Mouse (Mus musculus): ENCODE measurements around the gene Plcb3. TPM values are rescaled to one million over a fixed set of nuclear protein-coding genes. Genes with fewer than 3 reads are reported as not detected.
A peak's percentile ranks its signal among the peaks of the same experiment; 100 is the strongest.

Gene Plcb3
- total RNA-seq, 2 experiments from 2014 or later: 11.1 to 12.1 TPM

- DNase-seq (ENCODE audit: extremely low spot score in 1 of 2, low spot score in 2 of 2): no peak
- intact Hi-C loops (cut with DNase I): no loop called here
- H3K4me3 ChIP-seq: no peak overlapping the region
- no peak for TF ChIP-seq CTCF (IDR thresholded peaks at IDR 0.05)
- H3K27ac ChIP-seq: no peak overlapping the region
These were observed 19.8 kb downstream of the Plcb3 start for GRCm38 (mm10) chr19:6956461-6956860.

GRCm38 (mm10) chr19:6955424-6955823, 20.8 kb downstream of the Plcb3 start:
- TF ChIP-seq CTCF (IDR thresholded peaks at IDR 0.05): no peak
- Histone ChIP-seq H3K4me3 (no peak overlapping the region), H3K27ac (no peak overlapping the region)
- intact Hi-C loops (cut with DNase I): no loop called here
- no peak for DNase-seq (ENCODE audit: extremely low spot score in 1 of 2, low spot score in 2 of 2)

GRCm38 (mm10) chr19:6954046-6954445, 22.2 kb downstream of the Plcb3 start:
- intact Hi-C loops (cut with DNase I): no loop called here
- no peak overlapping the region for H3K27ac ChIP-seq
- no peak overlapping the region for H3K4me3 ChIP-seq
- DNase-seq (ENCODE audit: extremely low spot score in 1 of 2, low spot score in 2 of 2): no peak
- peak; percentile 31 for TF ChIP-seq CTCF (IDR thresholded peaks at IDR 0.05)

- peak overlapping the region; percentile 96 for H3K27ac ChIP-seq
- intact Hi-C loops (cut with DNase I): loop anchor here (2.0 kb wide), 1 partner anchor 16 kb away; no protein-coding TSS in a partner anchor
- peak overlapping the region; percentile 62 for H3K4me3 ChIP-seq
- no peak for DNase-seq (ENCODE audit: extremely low spot score in 1 of 2, low spot score in 2 of 2)
- no peak for TF ChIP-seq CTCF (IDR thresholded peaks at IDR 0.05)
These were observed 23.6 kb downstream of the Plcb3 start for GRCm38 (mm10) chr19:6952712-6953037.

GRCm38 (mm10) chr19:6951994-6952711, 24.1 kb downstream of the Plcb3 start:
- DNase-seq (ENCODE audit: extremely low spot score in 1 of 2, low spot score in 2 of 2): peak; percentile 60 to 75
- H3K4me3 ChIP-seq: peak overlapping the region; percentile 62
- intact Hi-C loops (cut with DNase I): loop anchor here (2.0 kb wide), 1 partner anchor 17 kb away; no protein-coding TSS in a partner anchor
- H3K27ac ChIP-seq: peak overlapping the region; percentile 96
- TF ChIP-seq CTCF (IDR thresholded peaks at IDR 0.05): no peak

- peak overlapping the region; percentile 62 for H3K4me3 ChIP-seq
- intact Hi-C loops (cut with DNase I): no loop called here
- DNase-seq (ENCODE audit: extremely low spot score in 1 of 2, low spot score in 2 of 2): peak; percentile 90 to 92
- no peak for TF ChIP-seq CTCF (IDR thresholded peaks at IDR 0.05)
- H3K27ac ChIP-seq: peak overlapping the region; percentile 96
These were observed 24.8 kb downstream of the Plcb3 start for GRCm38 (mm10) chr19:6951381-6951968.

GRCm38 (mm10) chr19:6950613-6951153, 25.6 kb downstream of the Plcb3 start:
- DNase-seq (ENCODE audit: extremely low spot score in 1 of 2, low spot score in 2 of 2): peak in 1 of 2 experiments; percentile 56
- peak overlapping the region; percentile 62 for H3K4me3 ChIP-seq
- peak overlapping the region; percentile 96 for H3K27ac ChIP-seq
- intact Hi-C loops (cut with DNase I): loop anchor here (1.0 kb wide), 1 partner anchor 8 kb away; the partner anchor contains the start of gene Gpr137
- TF ChIP-seq CTCF (IDR thresholded peaks at IDR 0.05): no peak

- TF ChIP-seq CTCF (IDR thresholded peaks at IDR 0.05): no peak
- no peak overlapping the region; the same call in 1 of the 2 replicates for H3K27ac ChIP-seq
- peak overlapping the region; percentile 62 for H3K4me3 ChIP-seq
- DNase-seq (ENCODE audit: extremely low spot score in 1 of 2, low spot score in 2 of 2): no peak
- intact Hi-C loops (cut with DNase I): loop anchor here (1.0 to 5.0 kb wide), 2 partner anchors 8 to 703 kb away; partner anchors contain the start of gene Gpr137
These were observed 26.3 kb downstream of the Plcb3 start for GRCm38 (mm10) chr19:6949951-6950350.

GRCm38 (mm10) chr19:6949532-6949931, 26.7 kb downstream of the Plcb3 start:
- intact Hi-C loops (cut with DNase I): loop anchor here (5.0 kb wide), 1 partner anchor 702 kb away; no protein-coding TSS in a partner anchor
- no peak for DNase-seq (ENCODE audit: extremely low spot score in 1 of 2, low spot score in 2 of 2)

GRCm38 (mm10) chr19:6948186-6948585, 28.1 kb downstream of the Plcb3 start:
- intact Hi-C loops (cut with DNase I): loop anchor here (5.0 kb wide), 1 partner anchor 701 kb away; no protein-coding TSS in a partner anchor
- TF ChIP-seq CTCF (IDR thresholded peaks at IDR 0.05): no peak
- no peak overlapping the region for H3K4me3 ChIP-seq
- DNase-seq (ENCODE audit: extremely low spot score in 1 of 2, low spot score in 2 of 2): no peak
- H3K27ac ChIP-seq: no peak overlapping the region

More at GRCm38 (mm10) chr19:6949532-6949931, 26.7 kb downstream of the Plcb3 start:
- no peak for TF ChIP-seq CTCF (IDR thresholded peaks at IDR 0.05)
- no peak overlapping the region for H3K27ac ChIP-seq
- H3K4me3 ChIP-seq: no peak overlapping the region

GRCm38 (mm10) chr19:6947742-6948141, 28.5 kb downstream of the Plcb3 start:
- TF ChIP-seq CTCF (IDR thresholded peaks at IDR 0.05): no peak
- intact Hi-C loops (cut with DNase I): loop anchor here (5.0 kb wide), 1 partner anchor 700 kb away; no protein-coding TSS in a partner anchor
- DNase-seq (ENCODE audit: extremely low spot score in 1 of 2, low spot score in 2 of 2): no peak
- H3K4me3 ChIP-seq: no peak overlapping the region
- H3K27ac ChIP-seq: no peak overlapping the region

- no peak for DNase-seq (ENCODE audit: extremely low spot score in 1 of 2, low spot score in 2 of 2)
- H3K4me3 ChIP-seq: no peak overlapping the region
- intact Hi-C loops (cut with DNase I): loop anchor here (5.0 kb wide), 1 partner anchor 34 kb away; the partner anchor contains the start of gene Plcb3
- no peak overlapping the region for H3K27ac ChIP-seq
- no peak for TF ChIP-seq CTCF (IDR thresholded peaks at IDR 0.05)
These were observed 32.6 kb downstream of the Plcb3 start for GRCm38 (mm10) chr19:6943709-6944108.
